Comparison of ENCODE assay signal across 8 mouse cellular contexts in the genomic region with DNA sequence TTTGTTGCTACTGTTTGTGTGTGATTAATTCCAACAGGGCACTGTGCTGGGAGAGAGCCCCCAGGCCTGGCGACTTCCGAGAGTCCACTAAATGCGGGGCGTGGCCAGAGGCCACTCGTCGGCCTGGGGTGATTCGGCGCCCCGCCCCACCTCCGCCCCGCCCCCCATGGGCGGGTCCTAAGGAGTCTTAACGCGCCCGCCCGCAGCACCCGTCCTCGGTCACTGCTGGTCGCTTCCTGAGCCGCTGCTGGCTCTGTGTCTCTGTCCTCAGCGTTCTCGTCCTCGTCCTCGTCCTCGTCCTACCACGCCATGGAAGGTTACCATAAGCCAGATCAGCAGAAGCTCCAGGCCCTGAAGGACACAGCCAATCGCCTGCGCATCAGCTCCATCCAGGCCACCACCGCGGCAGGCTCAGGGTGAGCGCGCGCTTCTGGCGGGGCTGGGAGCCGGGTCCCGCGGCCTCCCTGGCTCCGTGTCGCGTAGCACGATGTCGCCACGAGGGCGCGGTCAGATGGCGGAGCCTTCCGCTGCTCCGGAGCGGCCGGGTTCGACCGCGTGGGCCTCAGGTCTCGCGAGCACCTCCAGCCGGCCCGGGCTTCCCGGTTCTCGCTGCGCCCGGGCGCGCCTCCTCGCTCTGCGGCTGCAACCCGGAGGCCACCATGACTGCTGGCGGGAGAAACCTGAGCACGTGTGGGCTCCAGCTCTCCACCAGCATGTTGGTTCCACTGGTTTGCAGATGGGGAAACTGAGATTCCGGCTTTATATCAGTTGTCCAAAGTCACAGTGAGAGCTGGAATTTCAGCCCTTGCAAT. TPM values are rescaled to one million over a fixed set of nuclear protein-coding genes. Genes with fewer than 3 reads are reported as not detected.
DNase-seq lines count a peak whose midpoint lies in the region; ATAC-seq lines count a peak whose summit lies in the region.

No protein-coding gene starts in this region.

- DNase-seq in MEL-GATA-1-ER (ENCODE audit: extremely low read depth, low read depth): peak; percentile 59
- DNase-seq in cerebellum, adult 8-10 months: peak; percentile 91
- peak; percentile 99 for DNase-seq in hindbrain, embryonic 11.5 days (ENCODE audit: low spot score)
- peak; percentile 90 to 94 for DNase-seq in layer of hippocampus, postnatal 10 days (ENCODE audit: low spot score in 2 of 2)
- DNase-seq in lung, postnatal 10 days: peak; percentile 99
- DNase-seq in ovary, postnatal 36 days (ENCODE audit: low spot score): peak; percentile 97
- DNase-seq in thymus, postnatal 25 days: peak; percentile 91

- no peaks in the 10 kb centered on the region for H3K27me3 ChIP-seq in hindbrain, embryonic 11.5 days (ENCODE audit: control insufficient read depth, insufficient read depth, low read length)

- 0% methylated on average over 66 of the region's 69 CpGs for WGBS in hindbrain, embryonic 11.5 days

- peak overlapping the region; percentile 82 for H3K27ac ChIP-seq in hindbrain, embryonic 11.5 days (ENCODE audit: low read depth, low read length)

- ATAC-seq in frontal cortex, adult (ENCODE audit: low TSS enrichment): peak; percentile 82
- peak; percentile 96 for ATAC-seq in hindbrain, embryonic 11.5 days (ENCODE audit: low FRiP score)

- peak overlapping the region; percentile 72 for H3K4me2 ChIP-seq in hindbrain, embryonic 11.5 days (replicated peaks; ENCODE audit: low read depth, low read length)

- 0 out of 2 replicates have a peak, but pooled peaks cover 9% of the 10 kb centered on the region for H3K4me1 ChIP-seq in hindbrain, embryonic 11.5 days (replicated peaks; ENCODE audit: control insufficient read depth, insufficient read depth, low read length)

- H3K4me3 ChIP-seq in hindbrain, embryonic 11.5 days (ENCODE audit: low read depth, low read length): peak overlapping the region; percentile 68

- H3K9me3 ChIP-seq in hindbrain, embryonic 11.5 days (ENCODE audit: control insufficient read depth, low read length): no peaks in the 10 kb centered on the region

- H3K9ac ChIP-seq in hindbrain, embryonic 11.5 days (ENCODE audit: low read depth, low read length): peak overlapping the region; percentile 91

- no peaks in the 10 kb centered on the region for H3K36me3 ChIP-seq in hindbrain, embryonic 11.5 days (ENCODE audit: control insufficient read depth, insufficient read depth, low read length)

RNA-seq across cellular contexts. Expression of a gene that starts 1.0 kb away (rescaled TPM):
- polyA plus RNA-seq in hindbrain, embryonic 11.5 days (2014; fragmentation: Nextera tagmentation; extraction: Ambion mirVana): 65.8 and 131 TPM in 2 replicates
- 100 to 1,000 TPM; 208 to 226 TPM for total RNA-seq in layer of hippocampus, postnatal 10 days (2021)

RNA-seq across cellular contexts. Expression of a gene that starts 57.9 kb away (rescaled TPM):
- 1.2 and 2.9 TPM in 2 replicates for polyA plus RNA-seq in hindbrain, embryonic 11.5 days (2014; fragmentation: Nextera tagmentation; extraction: Ambion mirVana)
- total RNA-seq in layer of hippocampus, postnatal 10 days (2021): 10 to 100 TPM; 50.9 to 52.4 TPM

Comparison
In these comparisons a context has a peak if more than half of its experiments do, and no peak if none do; other contexts are left out.
1. Peak in every context shown above with its lines: DNase-seq, ATAC-seq, H3K4me3 ChIP-seq and H3K27ac ChIP-seq.